Mouse (Mus musculus): Measurements from ENCODE around the gene Tfcp2. TPM values are rescaled to one million over a fixed set of nuclear protein-coding genes. Genes with fewer than 3 reads are reported as not detected.
A peak's percentile ranks its signal among the peaks of the same experiment; 100 is the strongest.
"Not testable (repeated sequence)": the region's sequence is repeated elsewhere in the genome, so short reads cannot be mapped to it uniquely, and the experiment has no call there.

The Tfcp2 gene
- polyA plus RNA-seq, 1 experiment from 2014 or later = 29.8 TPM

- no peak overlapping the region for H3K4me2 ChIP-seq (replicated peaks; ENCODE audit: low read depth, low read length)
- no peaks in the 10 kb centered on the region for H3K9me3 ChIP-seq (ENCODE audit: control insufficient read depth, low read length)
- no peak overlapping the region for H3K4me3 ChIP-seq (ENCODE audit: low read depth, low read length)
- DNase-seq (ENCODE audit: low spot score) = no peak
- H3K9ac ChIP-seq (ENCODE audit: low read depth, low read length) = no peak overlapping the region
- H3K27ac ChIP-seq (ENCODE audit: low read depth, low read length) = no peak overlapping the region
- no peaks in the 10 kb centered on the region for H3K4me1 ChIP-seq (replicated peaks; ENCODE audit: control insufficient read depth, insufficient read depth, low read length)
- 94% methylated on average over 4 of the region's 4 CpGs for WGBS
- H3K27me3 ChIP-seq (ENCODE audit: control insufficient read depth, insufficient read depth, low read length) = no peaks in the 10 kb centered on the region
- ATAC-seq (ENCODE audit: low FRiP score) = no peak
- peaks cover 20% of the 10 kb centered on the region for H3K36me3 ChIP-seq (ENCODE audit: control insufficient read depth, insufficient read depth, low read length)
Measured at GRCm38 (mm10) chr15:100513387-100513786, 38.4 kb downstream of the Tfcp2 start.

DNA sequence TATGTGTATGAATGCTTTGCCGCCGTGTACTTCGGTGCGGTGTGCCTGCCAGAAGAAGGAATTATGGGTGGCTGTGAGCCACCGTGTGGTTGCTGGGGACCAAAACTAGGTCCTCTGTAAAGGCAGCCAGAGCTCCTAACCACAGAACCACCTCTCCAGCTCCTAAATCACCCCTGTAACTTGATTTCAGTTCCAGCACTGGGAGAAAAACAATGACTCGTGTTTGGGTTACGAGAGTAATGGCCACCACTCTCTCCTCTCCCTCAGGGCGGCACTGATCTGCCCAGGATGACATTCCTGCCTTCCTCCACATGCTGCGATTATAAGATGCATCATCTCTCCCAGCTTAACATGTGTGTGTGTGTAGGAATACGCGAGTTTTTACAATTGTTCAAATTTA, 41.7 kb downstream of the Tfcp2 start:
- no peak overlapping the region for H3K9ac ChIP-seq (ENCODE audit: low read depth, low read length)
- H3K4me2 ChIP-seq (replicated peaks; ENCODE audit: low read depth, low read length) = no peak overlapping the region
- 94% methylated on average over 11 of the region's 11 CpGs for WGBS
- no peak for ATAC-seq (ENCODE audit: low FRiP score)
- H3K27me3 ChIP-seq (ENCODE audit: control insufficient read depth, insufficient read depth, low read length) = no peaks in the 10 kb centered on the region
- H3K4me1 ChIP-seq (replicated peaks; ENCODE audit: control insufficient read depth, insufficient read depth, low read length) = no peaks in the 10 kb centered on the region
- DNase-seq (ENCODE audit: low spot score) = no peak
- H3K36me3 ChIP-seq (ENCODE audit: control insufficient read depth, insufficient read depth, low read length) = peaks cover 18% of the 10 kb centered on the region
- H3K9me3 ChIP-seq (ENCODE audit: control insufficient read depth, low read length) = no peaks in the 10 kb centered on the region
- H3K27ac ChIP-seq (ENCODE audit: low read depth, low read length) = no peak overlapping the region
- no peak overlapping the region for H3K4me3 ChIP-seq (ENCODE audit: low read depth, low read length)

DNA sequence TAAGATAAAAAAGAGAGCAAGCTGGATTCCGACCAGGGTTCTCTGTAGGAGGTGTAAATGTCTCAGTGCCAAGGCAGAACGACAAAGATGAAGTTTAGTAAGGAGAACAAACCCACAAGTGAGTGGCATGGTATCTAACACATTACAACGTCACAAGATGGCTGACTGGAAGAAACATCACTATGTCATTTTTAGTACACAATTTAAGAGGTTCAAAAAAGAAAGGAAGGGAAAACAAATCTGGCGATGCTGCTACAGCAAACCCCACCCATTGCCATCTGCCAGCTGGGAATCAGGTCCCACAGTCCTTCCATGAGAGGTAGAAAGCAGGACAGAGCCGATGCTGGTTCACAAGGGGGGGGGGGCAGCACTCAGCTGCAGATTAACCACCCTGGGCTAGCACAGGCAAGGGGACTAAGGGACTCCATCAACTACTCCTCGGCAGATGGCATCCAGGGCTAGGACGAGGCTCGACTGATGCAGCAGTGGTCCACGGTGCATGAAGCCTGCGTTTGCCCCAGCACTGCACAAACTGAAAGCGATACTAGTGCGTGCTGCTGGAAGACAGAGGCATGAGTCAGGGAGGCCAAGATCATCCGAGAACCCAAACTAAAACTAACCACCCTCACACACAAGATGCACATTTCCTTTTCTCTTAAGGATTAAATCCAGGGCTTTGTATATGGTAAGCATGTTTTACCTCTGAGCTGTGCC, 43.2 kb downstream of the Tfcp2 start:
- no peak for ATAC-seq (ENCODE audit: low FRiP score)

DNA sequence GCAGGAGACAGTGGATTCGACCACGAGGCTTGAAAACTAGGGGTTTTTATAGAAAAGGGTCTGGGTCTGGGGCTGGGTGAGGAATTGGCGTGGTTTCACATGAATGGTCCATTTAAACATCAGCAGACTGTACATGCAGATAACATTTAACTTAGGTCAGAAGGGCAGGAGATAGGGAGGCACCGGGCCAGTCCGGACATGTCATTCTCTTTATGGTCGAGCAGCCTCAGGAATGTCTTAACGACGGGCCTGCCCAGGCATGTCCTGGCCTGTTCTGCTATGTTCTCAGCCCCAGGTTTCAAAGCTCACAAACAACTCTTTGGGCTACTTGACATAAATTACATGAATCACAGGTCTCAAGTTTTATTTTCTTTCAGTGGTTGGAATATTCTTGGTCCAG, 52.3 kb downstream of the Tfcp2 start:
- H3K27me3 ChIP-seq (ENCODE audit: control insufficient read depth, insufficient read depth, low read length); H3K9ac ChIP-seq (ENCODE audit: low read depth, low read length); DNase-seq (ENCODE audit: low spot score); H3K36me3 ChIP-seq (ENCODE audit: control insufficient read depth, insufficient read depth, low read length); H3K4me2 ChIP-seq (replicated peaks; ENCODE audit: low read depth, low read length); H3K9me3 ChIP-seq (ENCODE audit: control insufficient read depth, low read length); H3K27ac ChIP-seq (ENCODE audit: low read depth, low read length); H3K4me3 ChIP-seq (ENCODE audit: low read depth, low read length); ATAC-seq (ENCODE audit: low FRiP score); H3K4me1 ChIP-seq (replicated peaks; ENCODE audit: control insufficient read depth, insufficient read depth, low read length): not testable (repeated sequence)
- WGBS = 95% methylated on average over 8 of the region's 8 CpGs

More for the DNA sequence above, 43.2 kb downstream of the Tfcp2 start:
- no peak for DNase-seq (ENCODE audit: low spot score)
- Histone ChIP-seq H3K36me3 (ENCODE audit: control insufficient read depth, insufficient read depth, low read length) (peaks cover 18% of the 10 kb centered on the region), H3K4me2 (replicated peaks; ENCODE audit: low read depth, low read length) (no peak overlapping the region), H3K4me1 (replicated peaks; ENCODE audit: control insufficient read depth, insufficient read depth, low read length) (no peaks in the 10 kb centered on the region), H3K9me3 (ENCODE audit: control insufficient read depth, low read length) (no peaks in the 10 kb centered on the region), H3K4me3 (ENCODE audit: low read depth, low read length) (no peak overlapping the region), H3K27ac (ENCODE audit: low read depth, low read length) (no peak overlapping the region), H3K27me3 (ENCODE audit: control insufficient read depth, insufficient read depth, low read length) (no peaks in the 10 kb centered on the region), H3K9ac (ENCODE audit: low read depth, low read length) (no peak overlapping the region)
- 92% methylated on average over 13 of the region's 13 CpGs for WGBS

DNA sequence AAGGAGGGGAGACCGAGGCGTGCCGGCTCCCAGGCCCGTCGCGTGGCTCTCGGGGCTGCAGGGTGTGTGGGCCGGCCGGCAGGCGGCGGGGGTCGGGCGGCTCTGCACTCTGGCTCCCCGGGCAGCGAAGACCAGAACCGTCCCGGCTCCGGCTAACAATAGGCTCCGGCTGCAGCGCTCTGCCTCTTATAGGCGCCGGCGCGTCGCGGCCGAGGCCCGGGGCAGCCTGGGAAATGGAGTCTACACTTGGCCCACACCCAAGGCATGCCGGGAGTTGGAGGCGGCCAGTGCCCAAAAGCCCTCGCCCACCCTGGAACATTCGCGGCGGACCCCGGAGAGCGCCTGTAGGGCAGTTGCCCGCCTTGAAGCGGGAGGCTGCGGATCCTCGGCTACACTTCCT, 56.7 kb downstream of the Tfcp2 start, which contains the start of gene Csrnp2:
Gene Csrnp2 (minus strand): TSS at position 387 of the 400 bp plus-strand sequence.
- Histone ChIP-seq H3K27me3 (ENCODE audit: control insufficient read depth, insufficient read depth, low read length) (no peaks in the 10 kb centered on the region), H3K9me3 (ENCODE audit: control insufficient read depth, low read length) (no peaks in the 10 kb centered on the region), H3K9ac (ENCODE audit: low read depth, low read length) (peak within 1 kb of the TSS; percentile 95), H3K4me3 (ENCODE audit: low read depth, low read length) (peak within 1 kb of the TSS; percentile 76), H3K4me2 (replicated peaks; ENCODE audit: low read depth, low read length) (peak within 1 kb of the TSS; percentile 89), H3K36me3 (ENCODE audit: control insufficient read depth, insufficient read depth, low read length) (no peaks in the 10 kb centered on the region), H3K27ac (ENCODE audit: low read depth, low read length) (peak within 1 kb of the TSS; percentile 96), H3K4me1 (replicated peaks; ENCODE audit: control insufficient read depth, insufficient read depth, low read length) (peaks cover 12% of the 10 kb centered on the region)
- peak; percentile 98 for ATAC-seq (ENCODE audit: low FRiP score)
- under 1% methylated on average over 40 of the region's 40 CpGs for WGBS
- peak; percentile 96 for DNase-seq (ENCODE audit: low spot score)

DNA sequence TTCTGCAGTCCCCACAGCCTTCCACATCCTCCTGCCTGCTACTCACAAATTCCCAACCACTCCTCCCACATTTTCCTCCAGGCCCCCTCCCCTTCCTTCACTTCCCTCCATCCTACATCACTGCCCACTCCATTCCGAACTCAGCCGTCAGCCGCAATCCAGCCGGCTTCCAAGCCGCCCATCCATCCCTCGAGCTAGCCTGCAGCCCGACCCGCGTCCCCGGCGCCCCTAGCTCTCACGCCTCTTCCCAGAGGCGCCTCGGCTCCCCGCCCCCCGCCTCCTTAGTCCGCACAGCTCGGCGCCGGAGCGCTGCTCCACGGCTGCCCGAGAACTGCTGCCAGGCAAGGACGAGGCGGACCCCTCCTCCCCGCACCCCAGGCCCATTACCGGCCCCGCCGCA, 57.2 kb downstream of the Tfcp2 start:
- Histone ChIP-seq H3K27ac (ENCODE audit: low read depth, low read length) (peak overlapping the region; percentile 96), H3K4me3 (ENCODE audit: low read depth, low read length) (peak overlapping the region; percentile 76), H3K36me3 (ENCODE audit: control insufficient read depth, insufficient read depth, low read length) (no peaks in the 10 kb centered on the region), H3K4me2 (replicated peaks; ENCODE audit: low read depth, low read length) (peak overlapping the region; percentile 89), H3K9me3 (ENCODE audit: control insufficient read depth, low read length) (no peaks in the 10 kb centered on the region), H3K9ac (ENCODE audit: low read depth, low read length) (peak overlapping the region; percentile 95), H3K4me1 (replicated peaks; ENCODE audit: control insufficient read depth, insufficient read depth, low read length) (peaks cover 12% of the 10 kb centered on the region), H3K27me3 (ENCODE audit: control insufficient read depth, insufficient read depth, low read length) (no peaks in the 10 kb centered on the region)
- DNase-seq (ENCODE audit: low spot score) (peak; percentile 79), ATAC-seq (ENCODE audit: low FRiP score) (peak; percentile 86)
- WGBS = 0% methylated on average over 24 of the region's 29 CpGs

DNA sequence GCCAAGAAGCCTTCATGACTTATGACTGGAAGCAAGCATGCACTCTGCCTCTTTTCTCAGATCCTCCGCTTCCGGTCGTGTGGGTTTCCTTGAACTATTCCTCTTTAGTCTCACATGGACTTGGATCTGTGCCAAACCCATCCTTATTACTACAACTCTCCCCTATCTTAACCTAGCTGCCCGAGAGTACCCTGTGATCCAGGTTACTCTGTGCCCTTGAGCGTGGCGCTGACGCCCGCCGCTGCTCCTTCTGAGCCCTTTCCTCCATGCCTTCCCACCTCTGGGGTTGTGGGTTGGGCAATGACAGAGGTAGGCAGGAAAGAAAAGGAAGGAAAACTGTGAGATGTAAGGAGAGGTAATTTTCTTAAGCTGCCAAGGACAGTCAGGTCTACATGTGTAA, 59.8 kb downstream of the Tfcp2 start:
- Histone ChIP-seq H3K27me3 (ENCODE audit: control insufficient read depth, insufficient read depth, low read length) (no peaks in the 10 kb centered on the region), H3K4me1 (replicated peaks; ENCODE audit: control insufficient read depth, insufficient read depth, low read length) (peaks cover 12% of the 10 kb centered on the region), H3K27ac (ENCODE audit: low read depth, low read length) (no peak overlapping the region), H3K4me3 (ENCODE audit: low read depth, low read length) (no peak overlapping the region), H3K36me3 (ENCODE audit: control insufficient read depth, insufficient read depth, low read length) (peaks cover 2% of the 10 kb centered on the region; the same call in 1 of the 2 replicates), H3K9me3 (ENCODE audit: control insufficient read depth, low read length) (no peaks in the 10 kb centered on the region), H3K9ac (ENCODE audit: low read depth, low read length) (no peak overlapping the region), H3K4me2 (replicated peaks; ENCODE audit: low read depth, low read length) (no peak overlapping the region)
- 85% methylated on average over 9 of the region's 9 CpGs for WGBS
- DNase-seq (ENCODE audit: low spot score) (no peak), ATAC-seq (ENCODE audit: low FRiP score) (no peak)

GRCm38 (mm10) chr15:100489263-100489662, 62.5 kb downstream of the Tfcp2 start:
- H3K4me1 ChIP-seq (replicated peaks; ENCODE audit: control insufficient read depth, insufficient read depth, low read length) = peaks cover 15% of the 10 kb centered on the region
- no peaks in the 10 kb centered on the region for H3K9me3 ChIP-seq (ENCODE audit: control insufficient read depth, low read length)
- WGBS = 80% methylated on average over 15 of the region's 15 CpGs
- ATAC-seq (ENCODE audit: low FRiP score) (no peak), DNase-seq (ENCODE audit: low spot score) (no peak)
- H3K4me2 ChIP-seq (replicated peaks; ENCODE audit: low read depth, low read length) = no peak overlapping the region
- H3K4me3 ChIP-seq (ENCODE audit: low read depth, low read length) = no peak overlapping the region
- H3K36me3 ChIP-seq (ENCODE audit: control insufficient read depth, insufficient read depth, low read length) = peaks cover 11% of the 10 kb centered on the region; the same call in 1 of the 2 replicates
- H3K27ac ChIP-seq (ENCODE audit: low read depth, low read length) = no peak overlapping the region
- no peak overlapping the region for H3K9ac ChIP-seq (ENCODE audit: low read depth, low read length)
- H3K27me3 ChIP-seq (ENCODE audit: control insufficient read depth, insufficient read depth, low read length) = no peaks in the 10 kb centered on the region

- WGBS = 90% methylated on average over 1 of the region's 1 CpGs
Measured at GRCm38 (mm10) chr15:100488297-100488696, 63.5 kb downstream of the Tfcp2 start.

More at GRCm38 (mm10) chr15:100488297-100488696, 63.5 kb downstream of the Tfcp2 start:
- not testable (repeated sequence) for H3K9me3 ChIP-seq (ENCODE audit: control insufficient read depth, low read length); H3K4me3 ChIP-seq (ENCODE audit: low read depth, low read length); H3K27ac ChIP-seq (ENCODE audit: low read depth, low read length); H3K27me3 ChIP-seq (ENCODE audit: control insufficient read depth, insufficient read depth, low read length); ATAC-seq (ENCODE audit: low FRiP score); H3K4me2 ChIP-seq (replicated peaks; ENCODE audit: low read depth, low read length); H3K9ac ChIP-seq (ENCODE audit: low read depth, low read length); DNase-seq (ENCODE audit: low spot score); H3K4me1 ChIP-seq (replicated peaks; ENCODE audit: control insufficient read depth, insufficient read depth, low read length)
- H3K36me3 ChIP-seq (ENCODE audit: control insufficient read depth, insufficient read depth, low read length) = peaks cover 12% of the 10 kb centered on the region; the same call in 1 of the 2 replicates

Data from hindbrain, embryonic 11.5 days (tissue).